Mouse (Mus musculus) layer of hippocampus, adult 9-10 months (tissue): ENCODE results near the gene Akap10.
"Not testable (repeated sequence)": the region's sequence is repeated elsewhere in the genome, so short reads cannot be mapped to it uniquely, and the experiment has no call there.

Source experiments
- DNase-seq: peaks from one replicate; pipeline ENCODE4 v3.0.0; 2022; ENCODE audit warnings: low spot score

The Akap10 gene

DNA sequence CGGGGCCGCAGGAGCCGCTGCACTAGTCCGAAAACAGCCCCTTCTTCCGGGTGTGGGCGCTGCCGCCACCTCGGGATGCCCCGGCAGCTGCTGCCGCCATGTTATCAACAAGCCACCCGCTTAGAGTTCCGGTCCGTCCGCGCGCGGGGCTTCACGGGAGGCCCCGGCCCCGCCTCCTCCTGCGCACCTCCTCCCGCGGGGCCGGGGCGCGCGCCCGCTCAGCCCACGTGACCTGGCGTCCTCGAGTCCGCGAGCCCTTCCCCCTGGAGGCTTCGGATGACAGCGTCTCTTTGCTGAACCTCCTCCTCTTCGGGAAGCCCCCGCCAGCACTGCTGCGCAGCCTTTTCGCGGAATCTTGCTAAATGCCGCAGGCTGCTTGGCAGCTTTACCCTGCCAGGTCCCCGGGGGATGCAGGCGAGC is at the start of gene Akap10:
TSS of gene Akap10 (minus strand) at position 155 of the 420 bp plus-strand sequence.
- peak; percentile 71 for DNase-seq

DNA sequence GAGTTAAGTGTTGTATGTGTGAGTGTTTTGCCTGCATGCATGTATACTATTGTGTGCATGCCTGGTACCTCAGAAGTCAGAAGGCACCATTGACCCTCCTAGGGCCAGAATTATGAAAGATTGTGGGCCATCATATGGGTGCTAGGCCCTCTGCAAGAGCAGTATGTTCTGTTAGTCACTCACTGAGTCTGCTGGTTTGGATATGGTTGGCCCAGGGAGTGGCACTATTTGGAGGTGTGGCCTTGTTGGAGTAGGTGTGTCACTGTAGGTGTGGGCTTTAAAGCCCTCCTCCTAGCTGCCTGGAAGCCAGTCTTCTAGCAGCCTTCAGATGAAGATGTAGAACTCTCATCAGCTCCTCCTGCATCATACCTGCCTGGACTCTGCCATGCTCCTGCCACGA is 45.7 kb upstream of the Akap10 start:
- DNase-seq: no peak

DNA sequence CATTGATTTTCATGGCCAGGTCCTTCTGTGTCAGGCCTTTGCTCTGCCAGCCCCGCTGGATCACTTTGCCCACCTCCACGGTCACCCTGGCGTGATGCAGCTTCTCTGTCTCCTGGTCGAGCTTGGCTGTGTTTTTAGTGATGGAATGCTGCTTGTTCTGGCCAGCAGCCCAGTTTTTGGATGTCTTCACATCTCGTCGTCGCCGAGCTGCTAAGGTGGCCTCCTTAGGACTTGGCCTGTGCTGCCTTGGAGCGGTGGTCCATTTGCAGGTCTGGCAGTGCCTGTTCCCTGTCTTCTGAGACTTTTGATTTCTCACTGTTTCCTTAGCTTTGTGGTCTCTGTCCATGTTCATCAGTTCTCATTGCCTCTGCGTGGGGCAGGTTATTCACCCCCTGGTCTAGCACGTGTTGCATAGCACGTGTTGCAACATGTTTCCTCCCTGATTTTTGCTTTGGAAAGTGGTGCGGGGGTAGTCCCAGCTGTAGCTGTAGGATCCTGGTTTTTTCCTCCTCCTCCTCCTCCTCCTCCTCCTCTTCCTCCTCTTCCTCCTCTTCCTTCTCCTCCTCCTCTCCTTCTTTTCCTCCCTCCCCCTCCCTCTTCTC is 44.2 kb upstream of the Akap10 start:
- DNase-seq: no peak

DNA sequence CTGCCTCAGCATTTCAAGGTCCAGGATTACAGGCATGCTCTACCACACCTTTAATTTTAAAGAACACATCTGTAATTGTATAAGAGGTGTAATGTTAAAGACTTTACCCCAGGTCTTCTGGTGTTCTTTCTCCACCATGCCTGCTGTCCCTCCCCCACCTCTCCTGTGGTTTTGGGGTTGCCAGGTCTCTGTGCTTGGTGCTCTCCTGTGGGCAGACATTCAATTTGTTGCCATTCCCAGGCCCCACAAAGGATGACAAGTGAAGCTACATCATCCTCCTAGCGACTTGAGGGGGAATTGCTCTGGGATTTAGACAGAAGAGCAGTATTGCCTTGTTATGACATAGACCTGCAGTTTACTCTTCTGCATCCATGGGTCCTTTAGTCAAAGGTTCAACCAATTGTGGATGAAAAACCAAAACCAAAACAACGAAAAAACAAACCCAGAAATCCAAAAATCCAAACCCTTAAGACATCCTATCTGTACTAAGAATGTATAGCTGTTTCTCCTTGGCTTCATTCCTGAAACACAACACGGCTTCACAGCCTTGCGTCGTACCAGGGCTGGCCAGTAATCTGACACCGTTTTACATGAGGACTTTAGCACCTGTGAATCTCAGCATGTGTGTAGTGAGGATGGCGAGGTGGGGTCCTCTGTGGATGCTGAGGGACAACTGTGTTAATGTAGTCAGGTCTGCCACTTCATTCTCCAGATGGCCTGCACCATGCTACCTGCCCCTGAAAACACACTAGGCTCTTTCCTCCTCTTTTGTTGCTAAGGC is 41.6 kb upstream of the Akap10 start:
- no peak for DNase-seq

- DNase-seq: no peak
Observed at GRCm38 (mm10) chr11:61970901-61971300, 40.8 kb upstream of the Akap10 start.

GRCm38 (mm10) chr11:61968875-61969274 is 38.8 kb upstream of the Akap10 start:
- no peak for DNase-seq

DNA sequence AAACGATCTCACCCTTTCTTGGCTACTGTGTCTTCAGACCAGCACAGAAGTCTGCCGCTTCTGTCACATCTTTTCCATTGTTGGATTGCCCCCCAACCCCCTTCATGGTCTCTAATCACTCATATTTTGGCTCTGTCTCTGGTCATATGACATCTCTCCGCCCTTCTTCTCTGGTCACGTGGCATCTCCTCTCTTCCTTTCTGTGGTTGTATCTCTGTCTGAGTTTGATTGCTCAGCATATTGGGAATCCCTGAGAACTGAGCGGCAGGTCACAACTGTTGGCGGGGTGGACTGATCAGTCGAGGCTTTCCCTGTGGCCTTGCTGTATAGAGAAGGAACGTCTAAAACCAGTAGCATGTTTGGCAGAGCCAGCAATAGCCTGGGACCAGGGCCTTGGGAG is 37.0 kb upstream of the Akap10 start:
- no peak for DNase-seq

- DNase-seq: no peak
Observed at GRCm38 (mm10) chr11:61964611-61965010, 34.6 kb upstream of the Akap10 start.

DNA sequence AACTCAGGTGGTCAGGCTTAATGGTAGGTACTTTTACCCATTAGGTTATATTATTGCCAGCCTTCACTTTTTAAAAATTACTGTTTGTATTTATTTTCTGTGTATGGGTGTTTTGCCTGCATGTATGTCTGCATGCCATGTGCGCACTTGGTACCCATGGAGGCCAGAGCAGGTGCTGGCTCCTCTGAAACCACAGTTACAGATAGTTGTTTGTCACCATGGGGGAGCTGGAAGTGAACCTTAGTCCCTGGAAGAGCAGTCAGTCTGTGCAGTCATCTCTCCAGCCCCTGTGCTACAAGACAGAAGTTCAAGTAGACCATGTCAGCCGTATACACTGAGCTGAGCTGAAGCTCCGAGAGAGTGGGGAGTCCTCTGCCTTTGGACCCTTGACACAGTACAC is 33.1 kb upstream of the Akap10 start:
- DNase-seq: no peak

DNA sequence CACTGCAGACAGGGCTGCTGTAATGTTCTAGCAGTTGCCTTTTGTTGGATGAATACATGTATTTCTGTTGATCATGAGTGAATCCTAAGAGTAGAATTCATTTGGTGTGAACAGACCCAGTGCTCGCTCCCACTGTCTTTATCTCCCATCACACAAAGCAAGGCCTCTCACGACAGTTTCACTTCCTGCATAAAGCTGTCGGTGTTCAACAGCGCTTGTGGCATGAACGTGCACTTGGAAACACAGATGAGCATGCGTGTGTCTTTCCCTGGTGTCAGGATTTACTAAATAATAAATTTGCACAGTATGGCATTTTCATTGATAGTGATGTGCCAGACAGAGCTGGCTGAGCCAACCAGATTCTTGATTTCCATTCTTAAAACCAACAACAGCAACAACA is 32.6 kb upstream of the Akap10 start:
- no peak for DNase-seq

- DNase-seq: no peak
Observed at GRCm38 (mm10) chr11:61960096-61960495, 30.0 kb upstream of the Akap10 start.

DNA sequence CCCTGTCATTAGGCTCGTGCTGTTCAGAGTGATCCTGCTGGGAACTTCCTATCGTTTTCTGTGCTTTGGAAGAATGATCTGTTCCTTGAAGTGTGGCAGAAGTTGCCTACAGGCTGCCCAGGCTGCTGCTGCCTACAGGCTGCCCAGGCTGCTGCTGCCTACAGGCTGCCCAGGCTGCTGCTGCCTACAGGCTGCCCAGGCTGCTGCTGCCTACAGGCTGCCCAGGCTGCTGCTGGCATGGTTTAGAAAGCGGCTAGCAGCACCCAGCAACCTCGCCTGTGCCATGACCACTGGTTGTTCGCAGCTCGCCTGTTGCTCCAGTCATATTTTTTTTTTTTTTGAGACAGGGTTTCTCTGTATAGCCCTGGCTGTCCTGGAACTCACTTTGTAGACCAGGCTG is 28.7 kb upstream of the Akap10 start:
- DNase-seq: not testable (repeated sequence)

DNA sequence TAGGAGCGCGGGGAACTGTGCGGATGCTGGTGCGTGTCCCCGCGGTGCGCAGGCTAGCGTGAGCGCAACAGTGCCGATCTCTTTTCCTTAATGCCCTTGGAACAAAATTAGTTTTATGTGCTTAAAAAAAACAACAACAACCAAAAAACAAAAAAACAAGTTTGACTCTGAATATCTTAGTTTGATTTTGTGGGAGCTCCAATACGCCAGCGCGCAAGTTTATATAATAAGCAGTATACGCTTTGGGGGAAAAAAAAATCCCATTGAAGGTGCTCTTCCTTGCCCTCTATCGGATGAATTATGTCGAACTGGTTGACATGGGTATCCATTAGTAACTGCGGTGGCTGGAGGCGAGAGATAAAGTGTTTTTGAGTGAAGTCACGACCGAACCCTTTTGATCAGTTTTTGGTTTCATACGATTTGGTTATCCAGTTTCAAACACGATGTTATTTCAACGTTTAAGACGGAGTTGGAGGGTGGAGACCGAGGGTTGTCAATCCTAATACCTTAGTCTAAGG is 27.3 kb upstream of the Akap10 start:
- peak; percentile 29 for DNase-seq

GRCm38 (mm10) chr11:61956572-61957295 is 26.7 kb upstream of the Akap10 start, which contains the start of gene Specc1:
Gene Specc1 (plus strand): TSS chr11:61956763.
- DNase-seq: peak; percentile 90

- DNase-seq: no peak
Observed at GRCm38 (mm10) chr11:61955951-61956350, 25.9 kb upstream of the Akap10 start.

- DNase-seq: no peak
Observed at GRCm38 (mm10) chr11:61955136-61955535, 25.1 kb upstream of the Akap10 start.

DNA sequence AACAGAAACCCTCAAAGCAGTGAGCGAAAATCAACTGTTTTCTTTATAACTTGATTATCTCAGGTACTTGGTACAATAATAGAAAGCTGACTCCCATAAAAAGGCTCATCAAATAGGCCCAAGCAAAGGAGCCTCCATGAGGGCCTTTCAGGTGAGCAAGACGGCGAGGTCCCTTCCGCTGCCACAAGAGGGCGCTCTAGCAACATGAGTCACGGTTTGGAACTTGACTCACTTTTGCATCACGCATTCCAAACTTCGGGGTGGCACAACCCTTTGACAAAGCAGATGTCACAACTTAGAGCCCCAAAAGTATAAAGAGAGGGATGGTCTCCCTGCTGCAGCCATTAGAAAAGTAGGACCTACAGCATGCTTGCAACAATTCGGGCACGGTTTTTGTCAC is 20.6 kb upstream of the Akap10 start:
- peak; percentile 85 for DNase-seq

GRCm38 (mm10) chr11:61949315-61949714 is 19.3 kb upstream of the Akap10 start:
- peak; percentile 67 for DNase-seq

DNA sequence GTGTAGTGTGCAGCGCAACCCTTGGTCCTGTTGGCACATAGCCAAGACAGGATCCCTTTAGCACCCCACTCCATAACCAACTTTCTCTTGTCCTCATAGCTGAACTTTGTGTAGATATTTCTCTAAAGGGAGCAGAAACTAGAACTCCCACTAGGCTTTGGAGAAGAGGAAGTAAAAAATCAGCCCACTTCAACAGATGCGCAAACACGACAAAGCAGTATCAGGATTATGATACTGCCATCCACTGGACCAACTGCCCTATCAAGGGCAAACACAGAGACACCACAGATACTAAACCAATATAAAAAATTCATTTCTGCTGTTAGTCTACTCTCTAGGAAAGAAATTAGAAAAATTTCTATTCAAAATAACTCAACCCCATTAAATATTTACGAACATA is 16.6 kb upstream of the Akap10 start:
- no peak for DNase-seq

DNA sequence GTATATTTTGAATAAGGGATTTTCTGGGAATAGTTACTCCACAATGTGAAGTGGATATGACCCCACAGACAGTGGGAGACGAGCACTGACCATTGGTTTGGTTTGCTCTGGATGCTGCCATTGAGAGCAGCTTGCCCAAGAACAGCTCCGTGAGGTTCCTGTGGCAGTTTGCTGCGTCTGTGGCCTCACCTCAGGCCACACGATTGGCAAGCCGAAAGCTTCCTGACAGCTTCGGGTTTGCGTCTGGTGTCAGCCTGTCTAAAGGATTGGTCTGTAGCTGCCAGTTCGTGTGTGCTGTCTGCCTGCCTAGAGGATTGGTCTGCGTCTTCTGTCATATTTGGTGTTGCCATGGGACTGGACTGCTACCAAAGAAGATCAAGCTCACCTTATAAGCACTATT is 14.4 kb upstream of the Akap10 start:
- no peak for DNase-seq

- no peak for DNase-seq
Observed at GRCm38 (mm10) chr11:61942903-61943302, 12.9 kb upstream of the Akap10 start.

GRCm38 (mm10) chr11:61937761-61938160 is 7.7 kb upstream of the Akap10 start:
- no peak for DNase-seq
